Mouse (Mus musculus): ENCODE results near the gene Gzmm. TPM values are rescaled to one million over a fixed set of nuclear protein-coding genes. Genes with fewer than 3 reads are reported as not detected.
"Not testable (repeated sequence)": the region's sequence is repeated elsewhere in the genome, so short reads cannot be mapped to it uniquely, and the experiment has no call there.

The Gzmm gene
- polyA plus RNA-seq, 1 experiment from 2014 or later: 0.76 TPM

- 62% methylated on average over 9 of the region's 9 CpGs for WGBS
- no peaks in the 10 kb centered on the region for H3K9me3 ChIP-seq (replicated peaks)
- DNase-seq (ENCODE audit: low spot score): no peak
- H3K27ac ChIP-seq: peak overlapping the region; percentile 81
- H3K36me3 ChIP-seq: peaks cover 2% of the 10 kb centered on the region; the same call in 1 of the 2 replicates
- no peak overlapping the region for H3K4me3 ChIP-seq
- H3K4me1 ChIP-seq: peaks cover 22% of the 10 kb centered on the region
- H3K27me3 ChIP-seq (ENCODE audit: low read depth, poor library complexity, severe bottlenecking): no peaks in the 10 kb centered on the region
Observed at GRCm38 (mm10) chr10:79696129-79696651, 7.4 kb downstream of the Gzmm start.

GRCm38 (mm10) chr10:79697916-79698315 is 9.1 kb downstream of the Gzmm start:
- Histone ChIP-seq H3K36me3 (no peaks in the 10 kb centered on the region), H3K27ac (peak overlapping the region; percentile 28; the same call in 1 of the 2 replicates), H3K4me3 (no peak overlapping the region), H3K9me3 (replicated peaks) (no peaks in the 10 kb centered on the region), H3K27me3 (ENCODE audit: low read depth, poor library complexity, severe bottlenecking) (no peaks in the 10 kb centered on the region), H3K4me1 (peaks cover 28% of the 10 kb centered on the region)
- WGBS: 82% methylated on average over 6 of the region's 6 CpGs
- DNase-seq (ENCODE audit: low spot score): no peak

- Histone ChIP-seq H3K27ac (no peak overlapping the region), H3K36me3 (no peaks in the 10 kb centered on the region), H3K27me3 (ENCODE audit: low read depth, poor library complexity, severe bottlenecking) (no peaks in the 10 kb centered on the region), H3K4me3 (no peak overlapping the region), H3K4me1 (peaks cover 28% of the 10 kb centered on the region), H3K9me3 (replicated peaks) (no peaks in the 10 kb centered on the region)
- WGBS: 92% methylated on average over 6 of the region's 6 CpGs
- DNase-seq (ENCODE audit: low spot score): no peak
Observed at GRCm38 (mm10) chr10:79698459-79698858, 9.6 kb downstream of the Gzmm start.

- Histone ChIP-seq H3K4me3 (no peak overlapping the region), H3K27ac (peak overlapping the region; percentile 4; the same call in 1 of the 2 replicates), H3K4me1 (peaks cover 29% of the 10 kb centered on the region), H3K36me3 (no peaks in the 10 kb centered on the region), H3K27me3 (ENCODE audit: low read depth, poor library complexity, severe bottlenecking) (no peaks in the 10 kb centered on the region), H3K9me3 (replicated peaks) (no peaks in the 10 kb centered on the region)
- DNase-seq (ENCODE audit: low spot score): no peak
- WGBS: 58% methylated on average over 7 of the region's 7 CpGs
Observed at GRCm38 (mm10) chr10:79700676-79701075, 11.9 kb downstream of the Gzmm start.

- 53% methylated on average over 10 of the region's 10 CpGs for WGBS
- no peak for DNase-seq (ENCODE audit: low spot score)
- no peak overlapping the region for H3K4me3 ChIP-seq
Observed at GRCm38 (mm10) chr10:79701443-79702129, 12.8 kb downstream of the Gzmm start.

GRCm38 (mm10) chr10:79702970-79703369 is 14.2 kb downstream of the Gzmm start:
- not testable (repeated sequence) for H3K4me3 ChIP-seq; DNase-seq (ENCODE audit: low spot score); H3K9me3 ChIP-seq (replicated peaks); H3K27ac ChIP-seq; H3K27me3 ChIP-seq (ENCODE audit: low read depth, poor library complexity, severe bottlenecking)
- WGBS: 95% methylated on average over 4 of the region's 4 CpGs
- Histone ChIP-seq H3K36me3 (peaks cover 20% of the 10 kb centered on the region), H3K4me1 (peaks cover 44% of the 10 kb centered on the region)

More at GRCm38 (mm10) chr10:79701443-79702129, 12.8 kb downstream of the Gzmm start:
- peak overlapping the region; percentile 4 for H3K27ac ChIP-seq
- H3K36me3 ChIP-seq: peaks cover 6% of the 10 kb centered on the region
- peaks cover 31% of the 10 kb centered on the region for H3K4me1 ChIP-seq
- no peaks in the 10 kb centered on the region for H3K27me3 ChIP-seq (ENCODE audit: low read depth, poor library complexity, severe bottlenecking)
- H3K9me3 ChIP-seq (replicated peaks): no peaks in the 10 kb centered on the region

GRCm38 (mm10) chr10:79703541-79703940 is 14.7 kb downstream of the Gzmm start:
- Histone ChIP-seq H3K36me3 (peaks cover 26% of the 10 kb centered on the region), H3K27me3 (ENCODE audit: low read depth, poor library complexity, severe bottlenecking) (no peaks in the 10 kb centered on the region), H3K27ac (peak overlapping the region; percentile 95), H3K4me3 (peak overlapping the region; percentile 86), H3K4me1 (peaks cover 45% of the 10 kb centered on the region), H3K9me3 (replicated peaks) (no peaks in the 10 kb centered on the region)
- DNase-seq (ENCODE audit: low spot score): no peak
- 77% methylated on average over 10 of the region's 10 CpGs for WGBS

- peak; percentile 99 for DNase-seq (ENCODE audit: low spot score)
- peak within 1 kb of the TSS; percentile 86 for H3K4me3 ChIP-seq
- H3K36me3 ChIP-seq: peaks cover 33% of the 10 kb centered on the region
- no peaks in the 10 kb centered on the region for H3K27me3 ChIP-seq (ENCODE audit: low read depth, poor library complexity, severe bottlenecking)
- H3K4me1 ChIP-seq: peaks cover 45% of the 10 kb centered on the region
- no peaks in the 10 kb centered on the region for H3K9me3 ChIP-seq (replicated peaks)
- WGBS: under 1% methylated on average over 65 of the region's 65 CpGs
- peak within 1 kb of the TSS; percentile 95 for H3K27ac ChIP-seq
Observed at GRCm38 (mm10) chr10:79704065-79704969, 15.5 kb downstream of the Gzmm start, which contains the start of gene Bsg. Gene Bsg, plus strand, starts transcription at chr10:79704491.

GRCm38 (mm10) chr10:79704970-79705360 is 16.1 kb downstream of the Gzmm start:
- WGBS: 5% methylated on average over 10 of the region's 10 CpGs
- Histone ChIP-seq H3K4me3 (peak overlapping the region; percentile 86), H3K4me1 (peaks cover 45% of the 10 kb centered on the region), H3K27ac (peak overlapping the region; percentile 95), H3K27me3 (ENCODE audit: low read depth, poor library complexity, severe bottlenecking) (no peaks in the 10 kb centered on the region), H3K36me3 (peaks cover 40% of the 10 kb centered on the region), H3K9me3 (replicated peaks) (no peaks in the 10 kb centered on the region)
- no peak for DNase-seq (ENCODE audit: low spot score)

GRCm38 (mm10) chr10:79705951-79706350 is 17.1 kb downstream of the Gzmm start:
- 92% methylated on average over 5 of the region's 5 CpGs for WGBS
- H3K36me3 ChIP-seq: peaks cover 50% of the 10 kb centered on the region
- peaks cover 40% of the 10 kb centered on the region for H3K4me1 ChIP-seq
- H3K9me3 ChIP-seq (replicated peaks): no peaks in the 10 kb centered on the region
- peak overlapping the region; percentile 86 for H3K4me3 ChIP-seq
- no peak for DNase-seq (ENCODE audit: low spot score)
- no peaks in the 10 kb centered on the region for H3K27me3 ChIP-seq (ENCODE audit: low read depth, poor library complexity, severe bottlenecking)
- no peak overlapping the region; the same call in 1 of the 2 replicates for H3K27ac ChIP-seq

- Histone ChIP-seq H3K9me3 (replicated peaks) (no peaks in the 10 kb centered on the region), H3K4me3 (peak overlapping the region; percentile 86), H3K27me3 (ENCODE audit: low read depth, poor library complexity, severe bottlenecking) (no peaks in the 10 kb centered on the region), H3K36me3 (peaks cover 56% of the 10 kb centered on the region), H3K4me1 (peaks cover 34% of the 10 kb centered on the region), H3K27ac (no peak overlapping the region; the same call in 1 of the 2 replicates)
- 80% methylated on average over 5 of the region's 5 CpGs for WGBS
- DNase-seq (ENCODE audit: low spot score): no peak
Observed at GRCm38 (mm10) chr10:79706406-79707094, 17.7 kb downstream of the Gzmm start.

- Histone ChIP-seq H3K4me3 (peak overlapping the region; percentile 6; the same call in 1 of the 2 replicates), H3K27ac (no peak overlapping the region), H3K36me3 (peaks cover 62% of the 10 kb centered on the region), H3K27me3 (ENCODE audit: low read depth, poor library complexity, severe bottlenecking) (no peaks in the 10 kb centered on the region), H3K4me1 (peaks cover 32% of the 10 kb centered on the region), H3K9me3 (replicated peaks) (no peaks in the 10 kb centered on the region)
- DNase-seq (ENCODE audit: low spot score): no peak
- WGBS: 79% methylated on average over 1 of the region's 1 CpGs
Observed at GRCm38 (mm10) chr10:79707162-79707561, 18.3 kb downstream of the Gzmm start.
